Mouse (Mus musculus): ENCODE data around the gene Rock2. TPM values are rescaled to one million over a fixed set of nuclear protein-coding genes. Genes with fewer than 3 reads are reported as not detected.
"Not testable (repeated sequence)": the region's sequence is repeated elsewhere in the genome, so short reads cannot be mapped to it uniquely, and the experiment has no call there.

The Rock2 gene
- polyA plus RNA-seq, 1 experiment from 2014 or later = 22.4 TPM

GRCm38 (mm10) chr12:17001211-17001610 is 106.5 kb downstream of the Rock2 start:
- ATAC-seq (replicated peaks; ENCODE audit: insufficient number of reproducible peaks, insufficient read depth, low FRiP score, low read depth) = no peak
- Histone ChIP-seq H3K4me1 (replicated peaks) (peaks cover 16% of the 10 kb centered on the region), H3K27ac (no peak overlapping the region), H3K27me3 (peaks cover 9% of the 10 kb centered on the region), H3K36me3 (no peaks in the 10 kb centered on the region), H3K4me2 (no peak overlapping the region), H3K9me3 (replicated peaks) (no peaks in the 10 kb centered on the region), H3K4me3 (no peak overlapping the region), H3K9ac (no peak overlapping the region)
- WGBS = 55% methylated on average over 4 of the region's 4 CpGs

- no peak overlapping the region for H3K4me3 ChIP-seq
- no peak overlapping the region for H3K27ac ChIP-seq
- ATAC-seq (replicated peaks; ENCODE audit: insufficient number of reproducible peaks, insufficient read depth, low FRiP score, low read depth) = no peak
- no peaks in the 10 kb centered on the region for H3K36me3 ChIP-seq
- no peak overlapping the region for H3K9ac ChIP-seq
- no peak overlapping the region for H3K4me2 ChIP-seq
- H3K27me3 ChIP-seq = no peaks in the 10 kb centered on the region
- H3K4me1 ChIP-seq (replicated peaks) = peaks cover 8% of the 10 kb centered on the region
- H3K9me3 ChIP-seq (replicated peaks) = no peaks in the 10 kb centered on the region
- WGBS = 95% methylated on average over 6 of the region's 6 CpGs
These were observed 114.8 kb downstream of the Rock2 start for GRCm38 (mm10) chr12:17009466-17009865.

- peak; percentile 49 for ATAC-seq (replicated peaks; ENCODE audit: insufficient number of reproducible peaks, insufficient read depth, low FRiP score, low read depth)
- peaks cover 8% of the 10 kb centered on the region for H3K4me1 ChIP-seq (replicated peaks)
- H3K27me3 ChIP-seq = no peaks in the 10 kb centered on the region
- WGBS = 8% methylated on average over 29 of the region's 29 CpGs
- peak within 1 kb of the TSS; percentile 46 for H3K4me3 ChIP-seq
- peak within 1 kb of the TSS; percentile 75 for H3K4me2 ChIP-seq
- no peaks in the 10 kb centered on the region for H3K36me3 ChIP-seq
- 0 out of 2 replicates have a peak within 1 kb of the TSS, but pooled peaks have one; percentile 20 for H3K9ac ChIP-seq
- H3K27ac ChIP-seq = no peak within 1 kb of the TSS
- H3K9me3 ChIP-seq (replicated peaks) = no peaks in the 10 kb centered on the region
These were observed 116.6 kb downstream of the Rock2 start, which contains the start of gene 2410004P03Rik for GRCm38 (mm10) chr12:17011100-17011870. Gene 2410004P03Rik (minus strand): TSS chr12:17011727.

GRCm38 (mm10) chr12:17012067-17012899 is 117.6 kb downstream of the Rock2 start:
- WGBS = 67% methylated on average over 2 of the region's 2 CpGs
- Histone ChIP-seq H3K36me3 (no peaks in the 10 kb centered on the region), H3K4me1 (replicated peaks) (peaks cover 8% of the 10 kb centered on the region), H3K9me3 (replicated peaks) (no peaks in the 10 kb centered on the region), H3K4me3 (no peak overlapping the region), H3K4me2 (no peak overlapping the region), H3K27me3 (no peaks in the 10 kb centered on the region), H3K27ac (no peak overlapping the region), H3K9ac (no peak overlapping the region)
- ATAC-seq (replicated peaks; ENCODE audit: insufficient number of reproducible peaks, insufficient read depth, low FRiP score, low read depth) = no peak; the same call in 1 of the 2 replicates

GRCm38 (mm10) chr12:17015711-17016110 is 121.0 kb downstream of the Rock2 start:
- no peak overlapping the region for H3K4me2 ChIP-seq
- H3K27me3 ChIP-seq = no peaks in the 10 kb centered on the region
- no peak overlapping the region for H3K4me3 ChIP-seq
- ATAC-seq (replicated peaks; ENCODE audit: insufficient number of reproducible peaks, insufficient read depth, low FRiP score, low read depth) = no peak
- no peaks in the 10 kb centered on the region for H3K36me3 ChIP-seq
- no peak overlapping the region for H3K27ac ChIP-seq
- H3K9ac ChIP-seq = no peak overlapping the region
- H3K4me1 ChIP-seq (replicated peaks) = peaks cover 8% of the 10 kb centered on the region
- no peaks in the 10 kb centered on the region for H3K9me3 ChIP-seq (replicated peaks)
- 59% methylated on average over 2 of the region's 2 CpGs for WGBS

GRCm38 (mm10) chr12:17018468-17018867 is 123.8 kb downstream of the Rock2 start:
- Histone ChIP-seq H3K9ac (no peak overlapping the region), H3K27me3 (no peaks in the 10 kb centered on the region), H3K9me3 (replicated peaks) (no peaks in the 10 kb centered on the region), H3K36me3 (no peaks in the 10 kb centered on the region), H3K4me2 (no peak overlapping the region), H3K4me1 (replicated peaks) (no peaks in the 10 kb centered on the region), H3K4me3 (no peak overlapping the region), H3K27ac (no peak overlapping the region)
- WGBS = 23% methylated on average over 4 of the region's 4 CpGs
- no peak for ATAC-seq (replicated peaks; ENCODE audit: insufficient number of reproducible peaks, insufficient read depth, low FRiP score, low read depth)

GRCm38 (mm10) chr12:17021125-17021524 is 126.4 kb downstream of the Rock2 start:
- not testable (repeated sequence) for H3K4me1 ChIP-seq (replicated peaks); H3K9me3 ChIP-seq (replicated peaks); H3K4me2 ChIP-seq; H3K36me3 ChIP-seq; ATAC-seq (replicated peaks; ENCODE audit: insufficient number of reproducible peaks, insufficient read depth, low FRiP score, low read depth); H3K27ac ChIP-seq; H3K9ac ChIP-seq; H3K4me3 ChIP-seq; H3K27me3 ChIP-seq
- 65% methylated on average over 4 of the region's 4 CpGs for WGBS

GRCm38 (mm10) chr12:17022145-17022544 is 127.5 kb downstream of the Rock2 start:
- Histone ChIP-seq H3K4me1 (replicated peaks) (no peaks in the 10 kb centered on the region), H3K36me3 (no peaks in the 10 kb centered on the region), H3K4me2 (no peak overlapping the region), H3K4me3 (no peak overlapping the region), H3K27me3 (no peaks in the 10 kb centered on the region), H3K9me3 (replicated peaks) (no peaks in the 10 kb centered on the region), H3K9ac (no peak overlapping the region), H3K27ac (no peak overlapping the region)
- ATAC-seq (replicated peaks; ENCODE audit: insufficient number of reproducible peaks, insufficient read depth, low FRiP score, low read depth) = no peak
- 88% methylated on average over 4 of the region's 4 CpGs for WGBS

- Histone ChIP-seq H3K4me2 (no peak overlapping the region), H3K36me3 (no peaks in the 10 kb centered on the region), H3K4me1 (replicated peaks) (no peaks in the 10 kb centered on the region), H3K27me3 (no peaks in the 10 kb centered on the region), H3K27ac (no peak overlapping the region), H3K9ac (no peak overlapping the region), H3K9me3 (replicated peaks) (no peaks in the 10 kb centered on the region), H3K4me3 (no peak overlapping the region)
- no peak for ATAC-seq (replicated peaks; ENCODE audit: insufficient number of reproducible peaks, insufficient read depth, low FRiP score, low read depth)
- WGBS = 89% methylated on average over 6 of the region's 6 CpGs
These were observed 129.9 kb downstream of the Rock2 start for GRCm38 (mm10) chr12:17024554-17025110.

- ATAC-seq (replicated peaks; ENCODE audit: insufficient number of reproducible peaks, insufficient read depth, low FRiP score, low read depth) = no peak
These were observed 138.2 kb downstream of the Rock2 start for GRCm38 (mm10) chr12:17032694-17033463.

GRCm38 (mm10) chr12:17033464-17033841 is 138.8 kb downstream of the Rock2 start:
- Histone ChIP-seq H3K27ac (no peak overlapping the region), H3K27me3 (0 out of 2 replicates have a peak, but pooled peaks cover 4% of the 10 kb centered on the region), H3K36me3 (no peaks in the 10 kb centered on the region), H3K9ac (no peak overlapping the region), H3K4me1 (replicated peaks) (no peaks in the 10 kb centered on the region), H3K9me3 (replicated peaks) (no peaks in the 10 kb centered on the region), H3K4me2 (no peak overlapping the region), H3K4me3 (no peak overlapping the region)
- WGBS = 67% methylated on average over 9 of the region's 9 CpGs
- ATAC-seq (replicated peaks; ENCODE audit: insufficient number of reproducible peaks, insufficient read depth, low FRiP score, low read depth) = no peak

More at GRCm38 (mm10) chr12:17032694-17033463, 138.2 kb downstream of the Rock2 start:
- 0 out of 2 replicates have a peak, but pooled peaks cover 4% of the 10 kb centered on the region for H3K27me3 ChIP-seq
- no peak overlapping the region for H3K4me3 ChIP-seq
- no peaks in the 10 kb centered on the region for H3K4me1 ChIP-seq (replicated peaks)
- H3K36me3 ChIP-seq = no peaks in the 10 kb centered on the region
- no peaks in the 10 kb centered on the region for H3K9me3 ChIP-seq (replicated peaks)
- H3K4me2 ChIP-seq = 0 out of 2 replicates have a peak overlapping the region, but pooled peaks have one; percentile 4
- no peak overlapping the region for H3K27ac ChIP-seq
- WGBS = 33% methylated on average over 13 of the region's 13 CpGs
- H3K9ac ChIP-seq = no peak overlapping the region

Measured in heart, embryonic 15.5 days (tissue).